Mouse (Mus musculus): ENCODE measurements around the gene Ulk1.
A peak's percentile ranks its signal among the peaks of the same experiment; 100 is the strongest.
"Not testable (repeated sequence)": the region's sequence is repeated elsewhere in the genome, so short reads cannot be mapped to it uniquely, and the experiment has no call there.

The Ulk1 gene

GRCm38 (mm10) chr5:110809667-110810325, at the start of gene Ulk1:
Gene Ulk1, minus strand, starts transcription at chr5:110810097.
- peak; percentile 99 for DNase-seq (ENCODE audit: low spot score in 2 of 2)

DNA sequence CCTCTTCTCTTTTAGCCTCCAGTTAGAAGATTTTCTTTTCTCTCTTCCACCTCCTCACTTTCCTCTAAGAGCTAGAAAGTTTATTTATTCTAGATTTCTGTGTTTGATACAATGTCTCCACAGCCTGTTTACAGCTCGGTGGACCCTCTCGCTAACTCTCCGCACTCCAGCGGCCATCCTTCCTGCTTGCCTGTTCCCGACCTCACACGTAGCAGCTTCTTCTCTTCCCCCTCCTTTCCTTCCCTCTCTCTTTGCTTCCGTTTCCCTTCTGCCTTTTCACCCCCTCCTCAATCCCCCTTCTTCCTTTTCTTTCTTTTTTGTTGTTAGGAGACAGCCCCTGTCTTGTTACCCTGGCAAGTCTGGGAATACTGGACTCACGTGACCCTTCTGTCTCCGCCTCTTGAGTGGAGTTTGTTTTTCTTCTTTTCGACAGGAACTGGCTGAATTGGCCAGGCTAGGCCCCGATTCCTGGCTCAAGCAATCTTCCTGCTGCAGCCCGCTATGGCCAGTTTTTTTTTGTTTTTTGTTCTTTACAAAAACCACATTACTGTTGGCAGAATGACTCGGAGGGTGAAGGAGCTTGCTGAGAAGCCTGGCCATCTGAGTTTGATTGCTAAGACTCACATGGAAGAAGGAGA, 49.2 kb upstream of the Ulk1 start:
- DNase-seq (ENCODE audit: low spot score in 2 of 2), result no peak

DNA sequence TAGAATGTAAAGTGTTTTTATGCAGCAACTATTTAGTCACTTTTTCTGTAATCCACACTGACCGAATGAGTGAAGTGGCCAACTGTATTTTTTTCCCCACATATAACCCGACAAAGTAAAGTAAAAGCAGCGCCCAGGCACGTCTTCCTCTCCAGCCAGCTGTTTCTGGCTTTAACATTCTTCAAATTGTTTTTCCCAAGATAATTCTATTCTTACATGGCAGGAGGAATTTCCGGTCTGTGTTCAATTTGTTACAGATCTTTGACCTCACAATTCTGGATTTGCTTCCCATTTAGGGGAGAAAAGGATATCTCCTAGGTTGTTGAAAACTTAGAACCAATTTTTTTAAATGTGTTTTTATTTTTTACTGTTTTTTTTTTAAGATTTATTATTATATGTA, 47.2 kb upstream of the Ulk1 start:
- DNase-seq (ENCODE audit: low spot score in 2 of 2), result no peak

DNA sequence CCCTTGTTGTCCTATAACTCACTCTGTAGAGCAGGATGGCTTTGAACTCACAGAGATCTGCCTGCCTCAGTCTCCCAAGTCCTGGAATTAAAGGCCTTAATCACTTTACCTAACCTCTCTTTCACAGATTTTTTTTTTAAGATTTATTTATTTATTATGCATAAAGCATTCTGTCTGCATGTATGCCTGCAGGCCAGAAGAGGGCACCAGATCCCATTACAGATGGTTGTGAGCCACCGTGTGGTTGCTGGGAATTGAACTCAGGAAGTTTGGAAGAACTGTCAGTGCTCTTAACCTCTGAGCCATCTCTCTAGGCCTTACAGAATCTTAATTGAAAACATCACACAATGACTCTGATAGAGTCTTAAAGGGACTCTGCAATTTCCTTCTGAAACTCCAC, 43.1 kb upstream of the Ulk1 start:
- no peak for DNase-seq (ENCODE audit: low spot score in 2 of 2)

DNA sequence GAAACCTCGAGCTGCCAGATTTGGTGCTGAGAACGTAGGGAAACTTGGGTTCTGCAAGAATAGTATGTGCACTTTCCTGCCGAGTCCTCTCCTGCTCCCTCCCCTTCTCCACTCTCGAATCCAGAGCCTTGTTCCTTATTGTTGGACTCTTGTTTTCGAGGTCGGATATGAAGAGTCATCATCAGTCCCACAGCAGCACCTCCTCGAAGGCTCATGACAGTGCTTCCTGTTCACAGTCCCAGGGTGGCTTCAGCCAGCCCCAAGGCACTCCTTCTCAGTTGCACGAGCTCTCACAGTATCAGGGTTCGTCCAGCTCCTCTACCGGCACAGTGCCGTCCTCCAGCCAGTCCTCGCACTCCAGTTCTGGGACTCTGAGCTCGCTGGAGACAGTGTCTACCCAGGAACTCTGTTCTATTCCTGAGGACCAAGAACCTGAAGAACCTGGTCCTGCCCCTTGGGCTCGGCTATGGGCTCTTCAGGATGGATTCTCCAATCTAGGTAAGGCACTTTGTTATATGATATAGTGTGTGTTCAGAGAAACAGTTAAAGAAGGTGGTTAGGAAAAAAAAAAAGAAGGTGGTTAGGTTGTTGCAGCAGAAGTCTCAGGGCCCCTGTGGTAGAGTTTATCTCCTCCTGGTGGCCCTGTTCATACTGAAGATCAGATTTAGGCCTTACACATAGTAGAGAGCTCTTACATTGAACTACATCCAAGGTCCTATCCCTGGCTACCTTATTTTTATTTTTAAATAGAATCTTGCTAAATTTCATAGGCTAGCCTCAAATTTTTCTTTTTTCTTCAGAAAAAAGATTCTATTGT, 31.4 kb upstream of the Ulk1 start:
- no peak for DNase-seq (ENCODE audit: low spot score in 2 of 2)

GRCm38 (mm10) chr5:110840465-110840864, 30.6 kb upstream of the Ulk1 start:
- DNase-seq (ENCODE audit: low spot score in 2 of 2), result peak; percentile 29 to 48

DNA sequence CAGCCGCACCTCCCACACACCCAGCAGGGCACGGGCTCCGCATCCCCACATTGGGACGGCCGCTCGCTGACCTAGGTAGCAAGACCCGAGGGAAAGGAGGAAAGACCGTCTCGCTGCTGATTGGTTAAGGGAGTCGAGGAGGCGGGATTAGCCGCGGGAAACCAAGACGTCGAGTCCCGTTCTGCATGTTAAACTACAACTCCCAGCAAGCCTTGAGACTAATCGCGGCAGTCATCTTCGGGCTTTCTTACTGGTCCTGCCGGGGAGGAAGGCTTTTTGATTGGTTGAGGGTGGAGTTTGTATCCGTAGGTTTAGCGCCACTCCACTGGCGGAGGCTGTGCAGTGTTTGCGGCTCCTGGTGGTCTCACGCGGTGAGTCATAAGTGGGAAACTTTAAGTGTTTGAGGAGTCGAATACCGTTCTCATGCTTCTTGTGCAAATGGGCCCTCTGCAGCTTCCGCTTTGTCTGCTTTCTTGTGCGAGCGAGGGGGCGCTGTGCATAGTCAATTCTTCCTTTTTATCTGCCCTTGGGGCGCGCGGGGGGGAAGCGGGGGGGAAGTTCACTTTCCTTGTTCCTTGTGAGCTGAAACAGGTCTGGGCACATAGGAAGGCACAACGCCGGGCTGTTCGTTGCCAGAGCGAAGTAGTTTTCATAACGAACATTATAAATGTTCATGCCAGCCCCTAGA, 29.9 kb upstream of the Ulk1 start, which contains the start of the genes Hscb and Chek2:
Gene Hscb, minus strand, starts transcription at position 100 of the 688 bp plus-strand sequence.
Gene Chek2, plus strand, starts transcription at position 302 of the 688 bp plus-strand sequence.
- peak; percentile 99 for DNase-seq (ENCODE audit: low spot score in 2 of 2)

- no peak for DNase-seq (ENCODE audit: low spot score in 2 of 2)
Measured at GRCm38 (mm10) chr5:110839038-110839677, 29.3 kb upstream of the Ulk1 start.

- not testable (repeated sequence) for DNase-seq (ENCODE audit: low spot score in 2 of 2)
Measured at GRCm38 (mm10) chr5:110838016-110838415, 28.1 kb upstream of the Ulk1 start.

GRCm38 (mm10) chr5:110835959-110836358, 26.1 kb upstream of the Ulk1 start:
- peak; percentile 42 to 66 for DNase-seq (ENCODE audit: low spot score in 2 of 2)

DNA sequence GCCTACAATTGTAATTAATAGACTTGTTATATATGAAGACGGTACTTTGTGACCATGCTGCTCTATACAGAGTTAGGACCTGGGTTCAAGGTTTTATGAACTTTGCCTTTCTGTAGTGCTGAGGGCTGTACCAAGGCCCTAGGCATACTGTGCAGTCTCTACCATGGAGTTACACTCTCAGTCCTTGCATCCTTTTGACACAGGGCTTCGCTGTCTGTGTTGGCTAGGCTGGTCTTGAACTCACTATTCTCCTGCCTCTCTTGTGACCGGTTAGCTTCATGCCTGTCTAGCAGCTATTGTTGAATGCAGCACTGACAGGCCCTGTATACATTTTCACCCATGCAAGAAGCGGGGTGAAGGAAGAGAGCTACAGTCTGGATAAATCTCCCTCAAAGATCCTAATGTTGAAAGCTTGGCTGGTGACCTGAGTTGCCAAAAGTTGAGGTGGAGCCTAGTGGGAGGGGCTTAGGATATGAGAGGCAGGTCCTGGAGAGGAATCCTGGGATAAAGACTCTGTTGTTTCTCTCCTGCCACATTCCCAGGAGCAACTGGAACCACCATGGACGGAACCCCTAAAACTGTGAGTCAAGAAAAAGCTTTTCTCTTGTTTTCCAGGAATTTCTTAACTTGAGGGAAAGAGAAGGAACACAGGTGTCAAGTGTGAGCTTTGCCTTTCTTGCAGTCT, 21.3 kb upstream of the Ulk1 start:
- DNase-seq (ENCODE audit: low spot score in 2 of 2), result no peak

DNA sequence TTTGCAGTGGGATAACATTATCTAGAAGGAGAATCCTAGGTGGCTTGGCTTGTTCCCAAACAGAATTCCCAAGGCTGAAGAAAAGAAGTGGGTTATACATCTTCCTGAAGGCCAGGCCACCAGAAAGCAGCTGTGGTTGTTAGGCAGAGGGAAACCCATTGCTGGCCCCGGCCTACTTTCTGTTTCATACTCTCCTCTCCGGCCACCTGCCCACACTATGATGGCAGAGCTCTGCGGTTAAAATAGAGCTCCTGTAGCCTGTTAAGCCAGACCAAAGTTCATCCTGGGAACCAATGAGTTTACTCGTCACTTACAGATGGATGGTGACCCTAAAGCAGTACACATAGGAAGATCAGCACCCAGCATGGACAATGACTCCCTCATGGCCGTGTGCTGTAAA, 17.7 kb upstream of the Ulk1 start:
- no peak for DNase-seq (ENCODE audit: low spot score in 2 of 2)

DNA sequence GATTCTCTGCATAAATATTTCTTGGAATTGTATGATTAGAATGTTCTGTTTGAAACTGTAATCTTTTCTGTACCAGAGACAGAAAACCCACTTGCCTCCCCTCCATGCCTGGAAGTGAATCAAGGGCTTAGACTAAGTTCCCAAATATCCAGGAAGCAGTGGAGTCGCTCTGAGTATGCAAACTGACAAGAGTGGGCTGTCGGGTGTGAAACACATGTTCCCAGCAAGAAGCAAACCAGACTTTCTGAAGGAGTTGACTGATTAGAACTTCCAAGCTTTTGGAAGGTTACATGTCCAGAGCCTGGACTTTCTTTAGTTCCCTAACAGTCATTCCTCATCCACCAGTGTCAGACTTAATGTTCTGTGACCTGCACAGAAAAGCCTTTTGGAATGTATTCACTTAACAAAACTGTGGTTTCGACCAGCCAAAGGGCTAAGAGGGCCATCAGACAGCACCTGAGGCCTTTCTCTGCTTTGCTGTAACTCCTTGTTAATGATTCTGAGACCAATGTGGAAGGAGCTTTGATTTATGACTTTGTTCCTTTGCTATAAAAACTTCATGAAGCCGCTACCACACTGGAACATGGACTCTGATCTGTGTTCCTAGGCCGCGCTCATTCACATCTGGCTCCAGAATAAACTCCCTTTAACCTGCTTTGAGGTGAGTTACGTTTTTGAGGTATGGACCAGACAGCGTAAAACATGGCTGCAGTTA, 17.0 kb upstream of the Ulk1 start:
- DNase-seq (ENCODE audit: low spot score in 2 of 2), result peak in 1 of 2 experiments; percentile 10

DNA sequence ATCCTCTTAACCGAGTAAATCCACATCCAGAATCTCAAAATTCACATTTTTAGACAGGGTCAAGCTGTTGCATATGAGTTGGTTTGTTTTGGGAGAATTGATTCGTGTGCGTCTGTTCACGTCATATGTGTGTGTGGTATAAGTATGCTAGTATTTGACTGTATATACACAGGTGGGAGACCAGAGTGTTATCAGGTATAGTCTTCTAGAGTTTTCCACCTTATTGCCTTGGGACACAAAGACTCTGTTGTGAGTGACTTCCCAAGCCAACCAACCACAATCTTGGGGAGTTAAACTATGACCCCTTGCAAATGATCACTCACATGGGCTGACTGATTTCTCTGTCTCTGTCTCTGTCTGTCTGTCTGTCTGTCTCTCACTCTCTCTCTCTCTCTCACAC, 14.5 kb upstream of the Ulk1 start:
- no peak for DNase-seq (ENCODE audit: low spot score in 2 of 2)

DNA sequence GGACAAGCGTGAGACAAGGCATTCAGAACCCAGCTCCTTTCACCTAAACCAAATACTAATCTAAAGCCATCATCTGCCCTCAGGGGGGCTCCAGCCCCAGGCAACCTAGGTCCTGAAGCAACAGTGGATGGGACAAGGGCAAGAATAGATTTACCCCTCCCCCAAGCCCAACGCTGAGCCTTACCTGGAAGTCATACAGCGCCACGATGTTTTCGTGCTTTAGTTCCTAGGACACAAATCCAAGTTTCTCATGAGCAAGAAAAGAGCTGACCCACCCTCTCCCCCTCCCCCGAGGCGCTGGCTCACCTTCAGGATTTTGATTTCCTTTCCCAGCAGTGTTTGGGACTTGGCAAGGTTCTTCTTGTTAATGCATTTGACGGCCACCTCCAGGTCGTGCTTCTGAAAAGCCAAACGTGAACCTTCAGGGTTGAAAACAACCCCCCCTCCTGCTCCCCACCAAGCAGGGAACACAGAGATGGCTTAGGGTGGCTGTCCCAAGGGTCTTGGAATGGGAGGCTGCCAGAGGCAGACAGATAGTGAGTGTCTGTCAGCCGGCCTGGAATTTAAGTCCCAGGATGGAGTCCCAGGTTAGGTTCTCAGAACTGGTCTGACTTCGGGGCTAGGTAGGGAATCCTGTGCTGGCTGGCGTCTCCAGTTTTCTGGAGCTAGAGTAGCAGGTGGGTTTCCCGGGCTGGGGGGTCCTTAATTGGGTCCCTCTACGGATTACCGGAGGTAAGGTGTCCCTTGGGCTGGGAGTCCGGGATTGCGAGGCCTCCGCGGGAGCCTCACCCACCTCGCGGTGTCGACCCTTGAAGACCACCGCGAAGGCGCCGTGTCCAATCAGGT, 853 bp downstream of the Ulk1 start:
- DNase-seq (ENCODE audit: low spot score in 2 of 2), result no peak

GRCm38 (mm10) chr5:110808061-110808631, 1.8 kb downstream of the Ulk1 start:
- DNase-seq (ENCODE audit: low spot score in 2 of 2), result peak; percentile 81 to 89

DNA sequence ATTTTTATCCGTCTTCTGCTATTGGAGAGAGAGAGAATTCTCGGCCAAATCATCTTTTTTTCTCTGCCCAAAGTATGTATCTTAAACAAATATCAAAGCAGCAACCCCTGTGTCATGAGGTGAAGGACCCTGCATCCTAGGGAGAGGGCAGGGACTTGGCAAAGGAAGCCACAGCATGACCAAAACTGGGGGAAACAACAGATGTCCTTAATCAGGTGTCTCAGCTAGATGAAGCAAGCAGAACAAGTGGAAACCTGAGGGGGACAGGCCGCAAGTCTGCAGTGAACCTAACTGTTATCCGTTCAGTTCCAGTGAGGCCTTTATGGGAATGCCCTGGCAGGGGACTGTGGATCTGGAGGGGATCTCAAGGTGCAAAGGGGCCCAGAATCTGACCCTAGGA, 2.4 kb downstream of the Ulk1 start:
- no peak for DNase-seq (ENCODE audit: low spot score in 2 of 2)

DNA sequence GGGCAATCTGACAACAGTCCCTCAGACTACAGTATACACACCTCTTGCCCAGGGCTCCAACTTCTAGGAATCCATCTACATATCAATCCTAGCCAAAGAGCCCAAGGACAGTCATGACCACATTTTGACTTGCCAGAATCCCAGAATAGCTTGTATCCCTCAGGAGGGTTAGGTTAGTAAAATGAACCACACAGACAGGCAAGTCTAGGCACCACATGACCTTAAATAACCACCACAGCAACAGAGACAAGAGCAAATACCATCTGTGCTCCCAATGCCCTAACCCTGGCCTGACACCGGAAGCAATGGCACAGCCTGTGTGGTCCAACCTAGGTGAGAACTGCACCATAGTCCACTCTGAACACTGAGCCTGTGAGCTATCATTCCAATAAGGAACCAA, 3.2 kb downstream of the Ulk1 start:
- no peak for DNase-seq (ENCODE audit: low spot score in 2 of 2)

DNA sequence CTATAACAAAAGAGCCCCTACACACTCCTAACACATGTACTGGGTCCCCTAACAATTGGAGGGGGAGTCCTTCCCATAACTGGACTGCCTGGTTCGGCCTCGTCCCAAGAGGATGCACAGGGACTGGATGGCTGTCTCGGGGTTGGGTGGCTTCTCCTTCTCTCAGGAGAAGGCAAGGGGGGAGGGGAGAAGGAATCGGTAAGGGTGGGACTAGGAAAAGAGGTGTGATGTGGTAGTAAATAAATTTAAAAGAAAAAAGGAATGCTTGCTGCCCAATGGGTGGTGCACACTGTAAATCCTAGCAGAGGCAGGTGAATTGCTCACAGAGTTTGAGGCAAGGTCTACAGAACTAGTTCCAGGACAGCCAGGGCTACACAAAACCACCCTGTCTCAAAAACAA, 3.7 kb downstream of the Ulk1 start:
- no peak for DNase-seq (ENCODE audit: low spot score in 2 of 2)

All from right cerebral cortex, adult 2 months (tissue).